Mouse (Mus musculus) liver, adult 2 months (tissue): Measurements from ENCODE around the gene Jak2. TPM values are rescaled to one million over a fixed set of nuclear protein-coding genes. Genes with fewer than 3 reads are reported as not detected.

Experiments
- DNase-seq: peaks from one replicate; pipeline ENCODE4 v3.0.0-alpha.2; 2011; ENCODE audit warnings: low read depth, low spot score; ENCODE audit errors: extremely low read depth
- H3K27ac ChIP-seq: fragments of 200-500 bp; replicated peaks from 2 replicates; pipeline ENCODE4 v1.5.1; 2012; ENCODE audit warnings: low read depth, mild to moderate bottlenecking, control low read depth, inconsistent platforms, low read length; ENCODE audit not compliant: insufficient read depth
- H3K27me3 ChIP-seq: fragments of 200-500 bp; 2 replicates; pipeline ENCODE4 v1.6.1; 2012; ENCODE audit warnings: mild to moderate bottlenecking, moderate library complexity, low read length, inconsistent platforms; ENCODE audit not compliant: control insufficient read depth, insufficient read depth
- H3K36me3 ChIP-seq: fragments of 200-500 bp; 2 replicates; pipeline ENCODE4 v1.6.1; 2012; ENCODE audit warnings: low read length, inconsistent platforms; ENCODE audit not compliant: control insufficient read depth, insufficient read depth
- H3K4me1 ChIP-seq: fragments of 200-500 bp; 2 replicates; pipeline ENCODE4 v1.6.1; 2011; ENCODE audit warnings: low read length; ENCODE audit not compliant: control insufficient read depth, insufficient read depth
- H3K4me3 ChIP-seq: fragments of 200-500 bp; 2 replicates; pipeline ENCODE4 v1.5.1; 2011; ENCODE audit warnings: low read depth, mild to moderate bottlenecking, control low read depth, low read length, moderate library complexity; ENCODE audit not compliant: insufficient read depth
- H3K79me2 ChIP-seq: fragments of 200-500 bp; 2 replicates; pipeline ENCODE4 v1.6.1; 2012; ENCODE audit warnings: inconsistent platforms, mild to moderate bottlenecking, low read length, moderate library complexity; ENCODE audit not compliant: control insufficient read depth, insufficient read depth
- H3K9ac ChIP-seq: fragments of 200-500 bp; 2 replicates; pipeline ENCODE4 v1.6.1; 2012; ENCODE audit warnings: low read depth, mild to moderate bottlenecking, control low read depth, inconsistent platforms, low read length
- CTCF ChIP-seq: fragments of 200-500 bp; IDR thresholded peaks from 2 replicates; pipeline ENCODE4 v1.5.1; 2011; ENCODE audit warnings: low read depth, low read length, control low read depth
- POLR2A ChIP-seq: fragments of 200-500 bp; IDR thresholded peaks from 2 replicates; pipeline ENCODE4 v1.6.1; 2011; ENCODE audit warnings: low read length, control low read depth; ENCODE audit not compliant: insufficient read depth; ENCODE audit errors: extremely low read depth
- WGBS: fragments of 180-500 bp; shearing (Covaris S2); methylation state at CpG from one replicate; pipeline ENCODE4 v1.1.7; 2018; 5-methylcytosine and 5-hydroxymethylcytosine counted together
- polyA plus RNA-seq: library from polyadenylated mRNA; depleted of rRNA; stranded (reverse); fragments of >200 nt; gene quantifications from 2 replicates; pipeline ENCODE4 v1.2.3, GENCODE M21; 2012
- total RNA-seq: library from RNA; depleted of rRNA; stranded (reverse); fragments of >200 nt; gene quantifications from 2 replicates; pipeline ENCODE4 v1.2.3, GENCODE M21; 2014

Jak2 gene
- total and polyA plus RNA-seq, 2 experiments, result 2.1 to 13.0 TPM

DNA sequence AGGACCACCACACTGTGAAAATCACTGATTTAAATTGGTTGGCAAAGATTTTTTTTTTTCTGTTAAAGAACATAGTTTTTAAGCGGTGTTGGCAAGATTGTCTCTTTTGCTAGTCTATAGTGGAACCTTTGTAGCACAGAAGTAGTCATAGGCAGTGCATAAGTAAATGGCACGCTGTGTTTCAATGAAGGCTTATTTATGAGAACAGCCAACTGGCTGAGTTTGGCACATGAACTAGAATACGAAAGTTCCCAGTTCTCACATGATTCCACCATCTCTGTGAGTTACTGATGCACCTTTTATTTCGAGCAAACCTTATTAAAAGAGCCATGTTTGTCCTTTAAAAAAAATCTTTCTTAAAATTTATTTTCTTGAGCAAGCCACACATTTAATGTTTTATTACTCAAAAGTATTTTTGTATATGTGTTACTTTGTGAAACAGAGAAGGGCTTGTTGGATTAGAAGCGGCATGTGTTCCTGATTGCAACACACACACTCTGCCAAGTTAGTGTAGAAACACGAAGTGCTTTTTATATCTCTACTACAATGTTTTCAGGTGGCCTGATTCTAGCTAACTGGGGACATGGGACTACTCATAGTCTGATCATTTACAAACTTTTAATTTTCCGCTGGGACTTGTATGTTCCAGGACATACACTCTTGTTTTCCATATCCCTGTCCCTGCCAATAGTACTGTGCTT, 3.8 kb downstream of the Jak2 start:
- H3K4me3 ChIP-seq, result no peak overlapping the region
- no peaks in the 10 kb centered on the region for H3K27me3 ChIP-seq
- H3K36me3 ChIP-seq, result 0 out of 2 replicates have a peak, but pooled peaks cover 1% of the 10 kb centered on the region
- DNase-seq, result peak; percentile 72
- 43% methylated on average over 7 of the region's 7 CpGs for WGBS
- no peak overlapping the region for H3K27ac ChIP-seq
- TF ChIP-seq POLR2A, result no peak
- TF ChIP-seq CTCF, result no peak
- H3K9ac ChIP-seq, result no peak overlapping the region
- H3K4me1 ChIP-seq, result peaks cover 10% of the 10 kb centered on the region
- peaks cover 12% of the 10 kb centered on the region; the same call in 1 of the 2 replicates for H3K79me2 ChIP-seq

DNA sequence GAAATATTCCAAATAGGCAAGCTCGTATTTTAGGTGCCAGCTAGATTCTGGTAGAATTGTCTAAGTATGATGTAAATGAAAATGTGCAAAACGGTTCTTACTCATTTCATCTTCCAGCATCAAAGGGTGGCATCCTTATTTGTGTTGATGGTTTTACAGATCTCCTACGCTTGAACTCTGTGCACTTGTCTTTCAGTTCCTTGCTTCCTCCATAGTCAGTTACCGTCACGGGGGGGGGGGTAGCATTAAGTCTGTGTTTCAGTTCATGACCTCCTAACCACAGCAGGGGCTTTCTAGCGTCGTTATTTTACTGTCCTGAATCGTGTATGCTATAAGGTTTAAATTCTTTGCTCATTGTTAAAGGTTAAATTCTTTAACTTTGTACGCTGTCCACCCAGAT, 10.0 kb downstream of the Jak2 start:
- Histone ChIP-seq H3K4me3 (no peak overlapping the region), H3K36me3 (peaks cover 4% of the 10 kb centered on the region; the same call in 1 of the 2 replicates), H3K27me3 (no peaks in the 10 kb centered on the region), H3K9ac (no peak overlapping the region), H3K79me2 (peaks cover 15% of the 10 kb centered on the region; the same call in 1 of the 2 replicates), H3K27ac (no peak overlapping the region), H3K4me1 (peaks cover 3% of the 10 kb centered on the region)
- no peak for DNase-seq
- WGBS, result 85% methylated on average over 9 of the region's 9 CpGs
- TF ChIP-seq POLR2A (no peak), CTCF (no peak)

DNA sequence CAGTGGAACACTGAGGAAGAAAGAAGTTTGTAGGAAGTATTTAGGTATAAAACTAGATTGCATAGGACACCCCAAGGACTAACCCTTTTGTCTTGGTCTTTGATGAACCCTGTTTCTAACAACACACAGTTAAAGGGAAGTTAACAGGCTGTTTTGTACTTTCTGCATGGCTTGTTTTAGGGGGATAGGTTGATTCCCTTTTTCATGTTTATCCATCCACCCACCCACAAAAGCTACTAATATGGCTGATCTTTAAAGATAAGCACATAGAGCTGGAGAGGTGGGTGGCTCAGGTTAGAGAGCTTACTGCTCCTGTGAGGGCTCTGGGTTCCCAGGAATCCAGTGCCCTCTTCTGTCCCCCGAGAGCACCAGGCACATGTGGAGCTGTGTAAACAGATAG, 11.9 kb downstream of the Jak2 start:
- DNase-seq, result no peak
- no peak overlapping the region for H3K4me3 ChIP-seq
- H3K27ac ChIP-seq, result no peak overlapping the region
- WGBS, result 90% methylated on average over 1 of the region's 1 CpGs
- no peak overlapping the region for H3K9ac ChIP-seq
- no peaks in the 10 kb centered on the region for H3K27me3 ChIP-seq
- H3K36me3 ChIP-seq, result peaks cover 4% of the 10 kb centered on the region; the same call in 1 of the 2 replicates
- H3K4me1 ChIP-seq, result peaks cover 3% of the 10 kb centered on the region
- TF ChIP-seq CTCF, result no peak
- no peak for TF ChIP-seq POLR2A
- peaks cover 7% of the 10 kb centered on the region; the same call in 1 of the 2 replicates for H3K79me2 ChIP-seq

DNA sequence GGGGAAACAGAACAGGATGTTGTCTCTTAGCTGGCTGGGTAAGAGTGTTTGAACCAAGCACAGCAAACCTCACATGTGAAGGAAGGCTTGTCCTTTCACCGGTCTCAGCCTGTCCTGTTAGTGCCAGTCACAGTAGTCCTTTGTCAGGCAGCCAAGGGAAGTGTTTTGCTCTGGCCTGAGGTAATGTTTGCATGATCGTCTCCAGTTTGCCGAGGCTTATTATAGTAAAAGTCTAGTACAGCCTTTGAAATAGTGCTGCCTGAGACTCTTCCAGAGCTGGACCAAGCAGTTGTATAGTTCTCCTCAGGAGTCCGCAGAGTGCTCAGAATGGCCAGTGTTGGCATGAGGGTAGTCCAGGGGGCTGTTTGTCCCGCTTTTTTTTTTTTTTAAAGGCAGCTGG, 13.9 kb downstream of the Jak2 start:
- peak overlapping the region; percentile 61; the same call in 1 of the 2 replicates for H3K9ac ChIP-seq

DNA sequence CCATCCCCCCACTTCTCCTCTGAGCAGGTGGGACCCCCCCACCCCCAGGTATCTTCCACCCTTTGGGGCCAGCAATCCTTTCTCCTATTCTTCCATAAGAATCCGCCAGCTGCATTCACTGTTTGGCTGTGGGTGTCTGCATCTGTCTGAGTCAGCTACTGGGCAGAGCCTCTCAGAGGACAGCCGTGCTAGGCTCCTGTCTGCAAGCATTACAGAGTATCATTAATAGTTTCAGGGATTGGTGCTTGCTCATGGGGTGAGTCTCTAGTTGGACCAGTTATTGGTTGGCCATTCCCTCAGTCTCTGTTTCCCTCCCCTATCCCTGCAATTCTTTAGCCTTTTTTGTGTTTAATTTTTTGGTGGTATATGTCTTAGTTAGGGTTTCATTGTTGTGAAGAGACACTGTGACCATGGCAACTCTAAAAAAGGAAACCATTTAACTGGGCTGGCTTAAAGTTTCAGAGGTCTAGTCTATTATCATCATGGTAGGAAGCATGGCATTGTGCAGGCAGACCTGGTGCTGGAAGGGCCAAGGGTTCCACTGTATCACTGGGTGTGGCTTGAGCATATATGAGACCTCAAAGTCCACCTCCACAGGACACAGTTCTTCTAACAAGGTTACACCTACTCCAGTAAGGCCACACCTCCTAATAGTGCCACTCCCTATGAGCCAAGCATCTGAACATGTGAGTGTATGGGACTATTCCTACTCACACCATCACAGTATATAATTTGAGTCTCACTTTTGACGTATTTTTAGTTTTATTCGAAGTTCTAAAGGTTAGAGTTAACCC, 15.6 kb downstream of the Jak2 start:
- Histone ChIP-seq H3K4me3 (no peak overlapping the region), H3K9ac (no peak overlapping the region), H3K79me2 (peaks cover 5% of the 10 kb centered on the region; the same call in 1 of the 2 replicates), H3K36me3 (peaks cover 2% of the 10 kb centered on the region; the same call in 1 of the 2 replicates), H3K27me3 (no peaks in the 10 kb centered on the region), H3K27ac (no peak overlapping the region), H3K4me1 (peaks cover 6% of the 10 kb centered on the region)
- no peak for TF ChIP-seq CTCF
- no peak for TF ChIP-seq POLR2A
- WGBS, result 77% methylated on average over 4 of the region's 4 CpGs
- DNase-seq, result peak; percentile 22

More for the DNA sequence above, 13.9 kb downstream of the Jak2 start:
- peak overlapping the region; percentile 17; the same call in 1 of the 2 replicates for H3K4me3 ChIP-seq
- peak; percentile 96 for DNase-seq
- peaks cover 6% of the 10 kb centered on the region for H3K4me1 ChIP-seq
- H3K27ac ChIP-seq, result peak overlapping the region; percentile 87
- peaks cover 2% of the 10 kb centered on the region; the same call in 1 of the 2 replicates for H3K36me3 ChIP-seq
- TF ChIP-seq CTCF, result no peak
- 10% methylated on average over 5 of the region's 5 CpGs for WGBS
- H3K79me2 ChIP-seq, result peaks cover 8% of the 10 kb centered on the region; the same call in 1 of the 2 replicates
- no peaks in the 10 kb centered on the region for H3K27me3 ChIP-seq
